Mouse (Mus musculus): ENCODE measurements around the gene C87414.
"Not testable (repeated sequence)": the region's sequence is repeated elsewhere in the genome, so short reads cannot be mapped to it uniquely, and the experiment has no call there.

The C87414 gene

GRCm38 (mm10) chr5:93671451-93671850, at the start of gene C87414:
C87414 (minus strand) TSS chr5:93671551.
- not testable (repeated sequence) for DNase-seq (ENCODE audit: low spot score)

GRCm38 (mm10) chr5:93684661-93685060, 13.3 kb upstream of the C87414 start:
- DNase-seq (ENCODE audit: low spot score), result not testable (repeated sequence)
